Mouse (Mus musculus): ENCODE data around the gene Heatr4. TPM values are rescaled to one million over a fixed set of nuclear protein-coding genes. Genes with fewer than 3 reads are reported as not detected.

The Heatr4 gene
- total RNA-seq, 2 experiments from 2014 or later = not detected

Other genes starting within 250 kb of the Heatr4 start
- gene Papln, start 221.2 kb downstream of the Heatr4 start, total RNA-seq (2021) = 10 to 100 TPM in 1 of 2 experiments, 1 to 10 TPM in 1; 9.6 to 13.4 TPM
- 10 to 100 TPM; 29.5 to 36.3 TPM for gene Numb, start 62.9 kb downstream of the Heatr4 start, total RNA-seq (2021)
- 1 to 10 TPM; 5.2 to 5.5 TPM for gene Riox1, start 34.2 kb downstream of the Heatr4 start, total RNA-seq (2021)
- 100 to 1,000 TPM; 100 to 107 TPM for gene Acot2, start 3.0 kb upstream of the Heatr4 start, total RNA-seq (2021)
- gene Acot1, start 24.6 kb upstream of the Heatr4 start, total RNA-seq (2021) = 10 to 100 TPM; 35.8 to 47.2 TPM
- 1 to 10 TPM in 1 of 2 experiments, under 1 TPM in 1; 0.94 to 1.5 TPM for gene Acot4, start 53.5 kb upstream of the Heatr4 start, total RNA-seq (2021)
- gene Gm49366, start 54.1 kb upstream of the Heatr4 start, total RNA-seq (2021) = not detected
- 1 to 10 TPM; 1.7 TPM for gene Acot3, start 67.3 kb upstream of the Heatr4 start, total RNA-seq (2021)
- not detected for gene Acot5, start 84.5 kb upstream of the Heatr4 start, total RNA-seq (2021)
- 1 to 10 TPM; 2.2 to 2.4 TPM for gene Acot6, start 115.8 kb upstream of the Heatr4 start, total RNA-seq (2021)
- gene Dnal1, start 129.5 kb upstream of the Heatr4 start, total RNA-seq (2021) = 10 to 100 TPM in 1 of 2 experiments, 1 to 10 TPM in 1; 8.2 to 10.1 TPM
- gene Pnma1, start 163.6 kb upstream of the Heatr4 start, total RNA-seq (2021) = under 1 TPM; 0.14 to 0.18 TPM
- gene Elmsan1, start 234.0 kb upstream of the Heatr4 start, total RNA-seq (2021) = 10 to 100 TPM; 13.8 to 17.7 TPM

All from heart, postnatal 25 days (tissue).